Mouse (Mus musculus): ENCODE results near the gene Actg2. TPM values are rescaled to one million over a fixed set of nuclear protein-coding genes. Genes with fewer than 3 reads are reported as not detected.

The Actg2 gene
- polyA plus RNA-seq, 1 experiment, result not detected

DNA sequence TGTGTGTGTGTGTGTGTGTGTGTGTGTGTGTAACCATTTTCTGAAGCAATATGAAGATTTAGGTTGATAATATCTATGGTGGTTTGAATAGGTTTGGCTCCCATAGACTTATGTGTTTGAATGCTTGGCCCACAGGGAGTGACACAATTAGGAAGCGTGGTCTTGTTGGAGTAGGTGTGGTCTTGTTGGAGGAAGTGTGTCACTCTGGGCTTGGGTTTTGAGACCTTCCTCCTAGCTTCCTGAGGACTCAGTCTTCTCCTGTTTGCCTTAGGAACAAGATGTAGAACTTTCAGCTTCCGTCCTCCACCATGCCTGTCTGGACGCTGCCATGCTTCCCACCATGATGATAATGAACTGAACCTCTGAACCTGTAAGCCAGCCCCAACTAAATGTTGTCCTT lies 17.4 kb downstream of the Actg2 start:
- TF ChIP-seq FLI1 (IDR thresholded peaks at IDR 0.05; ENCODE audit: low read length) (no peak), GATA1 (IDR thresholded peaks at IDR 0.05; ENCODE audit: borderline replicate concordance, low read length) (no peak)
- Histone ChIP-seq H3K9me3 (peaks cover 19% of the 10 kb centered on the region), H3K4me1 (peaks cover 33% of the 10 kb centered on the region), H3K4me3 (replicated peaks) (no peak overlapping the region), H3K36me3 (replicated peaks; ENCODE audit: low read length) (no peaks in the 10 kb centered on the region), H3K27me3 (replicated peaks) (peaks cover 26% of the 10 kb centered on the region)

DNA sequence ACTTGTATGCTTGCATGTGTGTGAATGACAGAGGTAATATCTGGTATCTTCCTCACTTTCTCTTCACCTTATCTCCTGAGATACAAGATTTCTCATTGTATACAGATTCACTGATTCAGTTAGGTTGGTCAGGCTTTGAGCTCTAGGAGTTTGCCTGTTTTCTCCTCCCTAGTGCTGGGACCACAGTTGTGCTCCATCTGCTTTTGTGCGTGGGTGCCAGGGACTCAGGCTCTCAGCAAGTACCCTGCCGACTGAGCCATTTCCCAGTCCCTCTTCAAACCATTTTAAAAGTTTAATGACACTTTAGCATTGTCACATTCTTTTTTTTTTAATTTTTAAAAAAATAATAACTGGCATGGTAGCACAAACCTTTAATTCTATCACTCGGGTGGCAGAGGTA lies 20.9 kb downstream of the Actg2 start:
- no peaks in the 10 kb centered on the region for H3K36me3 ChIP-seq (replicated peaks; ENCODE audit: low read length)
- peaks cover 9% of the 10 kb centered on the region for H3K27me3 ChIP-seq (replicated peaks)
- H3K4me3 ChIP-seq (replicated peaks), result no peak overlapping the region
- peaks cover 23% of the 10 kb centered on the region for H3K4me1 ChIP-seq
- H3K9me3 ChIP-seq, result peaks cover 15% of the 10 kb centered on the region
- TF ChIP-seq GATA1 (IDR thresholded peaks at IDR 0.05; ENCODE audit: borderline replicate concordance, low read length), result no peak
- TF ChIP-seq FLI1 (IDR thresholded peaks at IDR 0.05; ENCODE audit: low read length), result no peak

DNA sequence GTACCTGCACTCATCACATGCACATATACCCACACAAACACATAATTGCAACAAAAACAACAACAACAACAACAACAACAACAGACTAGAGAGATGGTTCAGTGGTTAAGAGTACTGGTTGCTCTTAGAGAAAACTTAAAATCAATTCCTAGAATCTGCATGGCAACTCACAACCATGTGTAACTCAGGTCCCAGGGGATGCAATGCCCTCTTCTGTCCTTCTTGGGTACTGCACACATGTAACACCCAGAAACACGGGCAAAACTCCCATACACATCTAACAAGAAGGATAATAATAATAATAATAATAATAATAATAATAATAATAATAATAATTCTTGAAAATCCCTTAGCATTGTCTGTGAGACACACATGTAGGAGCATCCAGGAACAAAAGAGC lies 23.6 kb downstream of the Actg2 start:
- Histone ChIP-seq H3K4me1 (peaks cover 27% of the 10 kb centered on the region), H3K27me3 (replicated peaks) (peaks cover 9% of the 10 kb centered on the region), H3K4me3 (replicated peaks) (no peak overlapping the region), H3K9me3 (no peaks in the 10 kb centered on the region), H3K36me3 (replicated peaks; ENCODE audit: low read length) (no peaks in the 10 kb centered on the region)
- TF ChIP-seq FLI1 (IDR thresholded peaks at IDR 0.05; ENCODE audit: low read length) (no peak), GATA1 (IDR thresholded peaks at IDR 0.05; ENCODE audit: borderline replicate concordance, low read length) (no peak)

DNA sequence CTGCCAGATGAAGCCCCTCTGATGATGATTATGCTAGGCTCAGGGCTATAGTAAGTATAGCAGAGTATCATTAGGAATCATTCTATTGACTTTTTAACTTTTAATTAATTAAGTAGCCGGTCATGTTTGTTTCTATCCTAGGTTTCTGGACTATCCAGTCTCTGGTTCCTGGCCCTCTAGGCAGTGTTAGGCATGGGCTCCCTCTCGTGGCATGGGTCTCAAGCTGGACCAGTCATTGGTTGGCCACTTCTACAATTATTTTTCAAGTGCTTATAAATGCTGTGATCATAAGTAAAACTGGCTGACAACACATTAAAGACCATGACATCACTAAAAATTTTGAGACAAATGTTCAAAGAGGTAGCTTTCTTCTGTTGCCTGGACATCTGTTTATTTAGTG lies 25.9 kb downstream of the Actg2 start:
- no peak overlapping the region for H3K4me3 ChIP-seq (replicated peaks)
- peaks cover 35% of the 10 kb centered on the region for H3K4me1 ChIP-seq
- peaks cover 3% of the 10 kb centered on the region for H3K27me3 ChIP-seq (replicated peaks)
- no peak for TF ChIP-seq GATA1 (IDR thresholded peaks at IDR 0.05; ENCODE audit: borderline replicate concordance, low read length)
- TF ChIP-seq FLI1 (IDR thresholded peaks at IDR 0.05; ENCODE audit: low read length), result no peak
- H3K36me3 ChIP-seq (replicated peaks; ENCODE audit: low read length), result no peaks in the 10 kb centered on the region
- no peaks in the 10 kb centered on the region for H3K9me3 ChIP-seq

DNA sequence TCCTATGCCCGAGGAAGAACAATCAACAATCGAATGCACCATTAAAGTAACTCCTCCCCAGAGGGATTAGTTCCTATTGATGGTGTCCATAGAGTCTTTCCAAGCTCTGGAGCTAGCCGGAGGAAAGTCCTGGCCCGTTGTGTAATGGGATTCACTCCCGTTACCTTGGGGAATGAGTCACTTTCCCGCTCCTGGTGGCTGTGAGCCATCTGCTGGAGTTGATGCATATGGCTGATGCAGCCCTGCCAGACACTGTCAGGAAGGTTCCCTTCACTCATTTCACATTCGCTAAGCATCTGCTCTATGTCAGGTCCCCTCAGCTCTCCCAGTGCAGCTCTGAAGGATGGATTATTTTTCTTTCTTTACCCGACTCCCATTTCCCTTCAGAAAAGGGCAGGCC lies 26.6 kb downstream of the Actg2 start:
- TF ChIP-seq FLI1 (IDR thresholded peaks at IDR 0.05; ENCODE audit: low read length) (no peak), GATA1 (IDR thresholded peaks at IDR 0.05; ENCODE audit: borderline replicate concordance, low read length) (no peak)
- Histone ChIP-seq H3K4me3 (replicated peaks) (no peak overlapping the region), H3K36me3 (replicated peaks; ENCODE audit: low read length) (no peaks in the 10 kb centered on the region), H3K27me3 (replicated peaks) (peaks cover 3% of the 10 kb centered on the region), H3K4me1 (peaks cover 43% of the 10 kb centered on the region), H3K9me3 (no peaks in the 10 kb centered on the region)

DNA sequence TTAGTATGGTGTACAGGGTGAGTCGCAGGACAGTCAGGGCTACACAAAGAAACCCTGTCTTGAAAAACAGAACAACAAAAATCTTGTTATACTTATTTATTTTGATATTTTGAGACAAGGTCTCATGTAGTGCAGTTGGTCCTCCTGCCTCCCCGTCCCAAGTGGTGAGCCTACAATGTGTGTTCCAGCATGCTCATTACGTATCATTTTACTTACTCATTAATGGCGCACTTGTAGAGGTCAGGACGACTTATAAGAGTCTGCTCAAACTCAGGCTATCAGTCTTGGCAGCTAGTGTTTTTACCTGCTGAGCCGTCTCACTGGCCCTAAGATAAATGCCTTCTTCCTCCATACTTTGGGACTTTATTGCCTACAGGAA lies 28.9 kb downstream of the Actg2 start:
- H3K4me1 ChIP-seq, result peaks cover 56% of the 10 kb centered on the region
- TF ChIP-seq GATA1 (IDR thresholded peaks at IDR 0.05; ENCODE audit: borderline replicate concordance, low read length) (no peak), FLI1 (IDR thresholded peaks at IDR 0.05; ENCODE audit: low read length) (no peak)
- peak overlapping the region; percentile 93 for H3K4me3 ChIP-seq (replicated peaks)
- no peaks in the 10 kb centered on the region for H3K9me3 ChIP-seq
- peaks cover 8% of the 10 kb centered on the region for H3K36me3 ChIP-seq (replicated peaks; ENCODE audit: low read length)
- no peaks in the 10 kb centered on the region for H3K27me3 ChIP-seq (replicated peaks)

DNA sequence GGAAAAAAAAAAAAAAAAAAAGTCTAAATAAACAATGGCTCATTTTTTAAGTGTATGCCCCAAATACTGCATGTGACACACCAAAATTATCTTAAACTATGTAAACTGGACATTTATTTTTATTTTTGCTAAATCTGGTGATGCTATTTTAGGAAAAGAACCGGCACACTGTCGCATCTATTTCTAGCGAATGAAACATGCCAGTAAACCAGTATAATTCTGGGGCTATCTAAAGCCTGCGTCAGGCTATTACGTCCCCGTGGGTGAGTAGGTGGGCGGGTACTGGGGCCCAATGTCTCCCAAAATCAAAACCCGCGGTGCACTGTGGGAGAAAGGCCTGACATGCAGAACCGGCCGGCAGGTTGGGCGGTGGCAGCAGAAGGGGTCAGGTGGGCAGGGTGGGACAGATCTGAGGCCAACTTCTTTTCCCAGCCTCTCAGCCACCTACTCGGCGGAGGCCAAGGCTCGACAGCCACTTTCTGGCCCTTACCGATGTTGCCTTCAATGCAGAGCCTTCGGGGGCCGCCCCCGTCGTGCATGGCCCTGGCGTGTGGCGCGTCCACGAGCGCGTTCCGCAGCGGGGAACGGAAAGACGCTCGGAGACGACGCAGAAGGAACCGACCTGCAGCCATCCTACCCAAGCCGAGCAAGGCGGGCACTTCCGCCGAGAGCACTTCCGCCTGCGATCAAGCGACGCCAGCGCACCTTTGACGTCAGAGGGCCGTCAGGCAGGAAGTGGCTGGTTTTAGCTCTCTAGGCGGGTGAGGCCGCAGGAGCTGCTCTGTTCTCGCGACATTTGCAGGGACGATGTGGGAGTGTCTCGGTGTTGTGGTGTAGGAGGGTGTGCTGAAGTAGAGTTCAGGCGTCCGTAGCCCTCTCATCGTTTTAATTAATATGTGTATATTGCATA lies 29.6 kb downstream of the Actg2 start, which contains the start of gene Dguok:
Gene Dguok, minus strand, starts transcription at position 712 of the 910 bp plus-strand sequence.
- Histone ChIP-seq H3K4me1 (peaks cover 62% of the 10 kb centered on the region), H3K27me3 (replicated peaks) (no peaks in the 10 kb centered on the region), H3K9me3 (no peaks in the 10 kb centered on the region), H3K36me3 (replicated peaks; ENCODE audit: low read length) (peaks cover 12% of the 10 kb centered on the region), H3K4me3 (replicated peaks) (peak within 1 kb of the TSS; percentile 93)
- TF ChIP-seq GATA1 (IDR thresholded peaks at IDR 0.05; ENCODE audit: borderline replicate concordance, low read length) (no peak), FLI1 (IDR thresholded peaks at IDR 0.05; ENCODE audit: low read length) (peak; percentile 95; the same call in 1 of the 2 replicates)

DNA sequence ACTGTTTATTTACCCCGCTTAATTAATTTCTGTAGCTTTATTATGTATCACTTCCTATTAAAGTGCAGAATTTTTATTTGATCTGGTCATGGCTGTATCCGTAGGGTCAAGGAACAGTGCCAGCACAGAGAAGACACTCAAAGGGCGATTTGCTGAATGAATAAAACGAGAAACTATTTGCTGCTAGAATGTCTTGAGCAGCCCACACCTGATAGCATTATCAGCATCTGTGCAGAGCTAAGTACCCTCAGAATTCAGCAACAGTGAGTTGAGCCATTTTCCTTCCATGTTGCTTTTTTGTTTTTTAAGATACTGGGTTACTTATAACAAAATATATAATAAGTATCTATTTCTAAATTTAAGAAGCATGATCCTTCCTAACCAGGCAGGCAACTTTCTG lies 30.5 kb downstream of the Actg2 start:
- H3K4me3 ChIP-seq (replicated peaks), result peak overlapping the region; percentile 93
- no peaks in the 10 kb centered on the region for H3K9me3 ChIP-seq
- TF ChIP-seq GATA1 (IDR thresholded peaks at IDR 0.05; ENCODE audit: borderline replicate concordance, low read length), result no peak
- TF ChIP-seq FLI1 (IDR thresholded peaks at IDR 0.05; ENCODE audit: low read length), result no peak
- peaks cover 65% of the 10 kb centered on the region for H3K4me1 ChIP-seq
- peaks cover 18% of the 10 kb centered on the region for H3K36me3 ChIP-seq (replicated peaks; ENCODE audit: low read length)
- no peaks in the 10 kb centered on the region for H3K27me3 ChIP-seq (replicated peaks)

DNA sequence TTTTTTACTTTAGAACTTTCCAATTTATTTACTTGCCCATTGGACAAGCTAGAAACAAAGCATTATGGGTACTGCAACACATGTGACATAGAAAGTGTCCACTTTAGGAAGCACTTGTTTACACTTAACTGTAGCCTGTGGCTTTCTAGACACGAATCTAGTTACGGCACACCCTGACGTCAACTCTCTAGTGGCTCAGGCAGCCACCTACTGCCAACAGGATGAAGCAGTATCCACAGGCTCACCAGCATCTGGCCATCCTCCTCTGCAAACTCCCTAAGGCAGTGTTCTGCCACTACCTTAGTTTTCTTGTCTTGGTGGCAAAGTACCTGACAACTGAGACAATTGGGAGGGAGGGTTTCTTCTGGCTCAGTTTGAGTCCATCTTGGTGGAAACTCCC lies 32.7 kb downstream of the Actg2 start:
- Histone ChIP-seq H3K27me3 (replicated peaks) (no peaks in the 10 kb centered on the region), H3K4me1 (peaks cover 71% of the 10 kb centered on the region), H3K4me3 (replicated peaks) (no peak overlapping the region), H3K36me3 (replicated peaks; ENCODE audit: low read length) (peaks cover 40% of the 10 kb centered on the region), H3K9me3 (no peaks in the 10 kb centered on the region)
- TF ChIP-seq FLI1 (IDR thresholded peaks at IDR 0.05; ENCODE audit: low read length) (no peak), GATA1 (IDR thresholded peaks at IDR 0.05; ENCODE audit: borderline replicate concordance, low read length) (no peak)

DNA sequence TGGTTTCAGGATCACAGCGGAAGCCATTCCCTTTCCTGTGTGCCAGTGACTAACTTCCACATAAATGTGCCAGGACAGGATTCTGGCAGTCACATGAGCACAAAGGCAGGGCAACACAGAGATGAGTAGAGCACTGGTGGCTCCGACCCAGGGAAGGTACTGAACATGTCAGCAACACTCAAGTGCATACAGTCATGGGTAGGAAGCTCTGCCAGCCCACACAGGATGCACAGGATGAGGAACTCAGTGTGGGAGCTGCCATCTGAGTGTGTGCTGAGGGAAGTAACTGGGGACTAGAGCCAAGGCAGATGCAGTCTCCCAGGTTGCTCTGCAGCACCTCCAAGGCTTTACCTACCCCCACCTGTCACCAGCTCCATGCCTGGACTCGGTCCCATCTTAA lies 33.4 kb downstream of the Actg2 start:
- Histone ChIP-seq H3K4me1 (peaks cover 70% of the 10 kb centered on the region), H3K4me3 (replicated peaks) (peak overlapping the region; percentile 67), H3K36me3 (replicated peaks; ENCODE audit: low read length) (peaks cover 47% of the 10 kb centered on the region), H3K27me3 (replicated peaks) (no peaks in the 10 kb centered on the region), H3K9me3 (no peaks in the 10 kb centered on the region)
- no peak for TF ChIP-seq FLI1 (IDR thresholded peaks at IDR 0.05; ENCODE audit: low read length)
- TF ChIP-seq GATA1 (IDR thresholded peaks at IDR 0.05; ENCODE audit: borderline replicate concordance, low read length), result no peak
